Mouse (Mus musculus) bone marrow, adult 2 months (tissue): ENCODE measurements around the gene Gm16181.
A peak's percentile ranks its signal among the peaks of the same experiment; 100 is the strongest.

ENCODE experiments used
- CTCF ChIP-seq: fragments of 200-500 bp; IDR thresholded peaks from 2 replicates; pipeline ENCODE4 v1.5.1; 2011; ENCODE audit warnings: low read length, control low read depth; ENCODE audit not compliant: control insufficient read depth, insufficient read depth
- POLR2A ChIP-seq: fragments of 200-500 bp; IDR thresholded peaks from 2 replicates; pipeline ENCODE4 v1.6.1; 2011; ENCODE audit warnings: low read depth, mild to moderate bottlenecking, control low read depth, low read length, borderline replicate concordance; ENCODE audit not compliant: control insufficient read depth

DNA sequence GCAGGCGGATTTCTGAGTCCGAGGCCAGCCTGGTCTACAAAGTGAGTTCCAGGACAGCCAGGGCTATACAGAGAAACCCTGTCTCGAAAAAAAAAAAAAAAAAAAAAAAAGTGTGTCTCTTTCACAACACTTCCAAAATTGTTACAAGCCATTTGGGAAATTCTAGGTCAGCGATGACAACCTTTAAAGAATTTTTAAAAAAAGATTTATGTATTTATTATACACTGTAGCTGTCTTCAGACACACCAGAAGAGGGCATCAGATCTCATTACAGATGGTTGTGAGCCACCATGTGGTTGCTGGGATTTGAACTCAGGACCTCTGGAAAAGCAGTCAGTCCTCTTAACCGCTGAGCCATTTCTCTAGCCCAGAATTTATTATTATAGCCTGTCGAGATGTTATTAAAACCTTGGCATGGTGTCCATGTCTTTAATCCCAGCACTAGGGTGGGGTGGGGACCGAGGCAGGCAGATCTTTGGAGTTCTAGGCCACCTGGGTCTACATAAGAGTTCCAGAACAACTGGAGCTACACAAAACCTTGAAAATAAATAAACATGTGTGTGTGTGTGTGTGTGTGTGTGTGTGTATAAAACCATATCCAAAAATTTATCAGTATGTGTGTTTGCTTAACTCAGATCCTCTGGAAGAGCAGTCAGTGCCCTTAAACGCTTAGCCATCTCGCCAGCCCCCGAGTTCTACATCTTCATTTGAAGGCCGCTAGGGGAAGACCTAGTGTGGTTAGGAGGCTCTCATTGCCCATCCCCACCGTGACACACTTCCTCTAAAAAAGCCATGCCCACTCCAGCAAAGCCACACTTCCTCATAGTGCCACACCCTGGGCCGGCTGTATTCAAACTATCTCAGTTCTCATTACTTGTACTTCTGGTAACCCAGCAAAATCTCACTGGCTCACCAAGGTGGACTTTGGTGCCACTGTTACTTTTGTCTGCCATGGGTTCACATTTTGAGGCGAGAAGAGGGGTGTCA is 38.2 kb downstream of the Gm16181 start:
- TF ChIP-seq POLR2A (no peak), CTCF (peak; percentile 50; the same call in 1 of the 2 replicates)
